Mouse (Mus musculus) layer of hippocampus, adult 11-12 months (tissue): ENCODE results near the gene Olfr825.
"Not testable (repeated sequence)": the region's sequence is repeated elsewhere in the genome, so short reads cannot be mapped to it uniquely, and the experiment has no call there.

Experiments
- DNase-seq: peaks from one replicate; pipeline ENCODE4 v3.0.0; 2022; ENCODE audit warnings: low spot score

Olfr825 gene

DNA sequence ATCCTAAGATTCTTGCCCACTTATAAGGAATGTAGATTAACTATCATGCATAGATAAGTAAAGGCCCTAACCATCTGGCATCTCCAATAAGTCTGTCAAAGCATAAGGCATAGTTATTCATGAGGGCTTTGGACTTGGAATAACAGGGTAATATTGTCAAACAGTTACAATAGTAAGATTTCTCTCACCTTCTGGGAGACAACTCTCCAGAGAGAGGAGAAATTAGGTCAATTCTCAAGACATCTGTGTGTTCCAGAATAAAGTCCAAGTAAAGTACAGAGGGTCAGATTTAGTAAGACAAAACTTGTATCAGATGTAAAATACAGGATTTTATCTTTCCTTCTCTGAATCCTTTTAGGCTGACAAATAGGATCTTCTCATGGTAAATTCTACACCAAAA lies at the start of gene Olfr825:
TSS of gene Olfr825 (minus strand) at position 101 of the 400 bp plus-strand sequence.
- DNase-seq: no peak

DNA sequence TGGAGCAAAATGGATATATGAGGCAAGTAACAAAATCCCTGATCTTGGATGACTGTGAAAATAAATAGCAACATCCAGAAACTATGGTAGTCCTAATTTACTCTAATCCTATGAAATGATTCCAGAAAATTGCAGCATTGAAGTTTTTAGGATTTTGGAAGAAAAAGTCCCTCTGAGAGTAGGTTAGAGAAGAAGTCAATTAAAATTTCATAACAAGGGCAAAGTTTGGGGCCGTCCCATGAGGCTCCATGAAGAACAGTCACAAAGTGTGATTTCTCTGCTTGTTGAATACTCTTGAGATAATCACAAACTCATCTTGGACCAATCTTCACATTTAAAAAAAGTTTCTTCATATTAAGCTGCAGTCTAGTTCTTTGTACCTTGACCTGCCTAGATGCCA lies 47.7 kb upstream of the Olfr825 start, which contains the start of gene Olfr827:
TSS of gene Olfr827 (minus strand) at position 101 of the 400 bp plus-strand sequence.
- DNase-seq: no peak

DNA sequence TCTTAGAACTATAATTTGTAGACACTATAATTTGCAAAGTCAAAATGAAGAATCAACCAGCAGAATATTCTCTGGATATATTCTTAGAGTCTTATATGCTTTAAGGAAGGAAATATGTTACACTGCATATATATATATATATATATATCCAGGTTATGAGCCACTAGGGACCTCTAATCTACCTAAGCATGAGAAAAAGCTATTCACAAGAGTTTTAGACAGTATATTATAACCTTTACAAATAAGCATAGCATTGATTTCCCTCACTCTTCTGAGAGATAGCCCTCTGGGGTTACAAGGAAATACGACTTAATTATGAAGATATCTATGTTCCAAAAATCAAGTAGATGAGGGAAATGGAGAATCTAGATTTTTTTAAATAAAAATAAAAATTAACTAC lies 17.5 kb upstream of the Olfr825 start, which contains the start of gene Olfr826:
TSS of gene Olfr826 (minus strand) at position 101 of the 400 bp plus-strand sequence.
- no peak for DNase-seq

DNA sequence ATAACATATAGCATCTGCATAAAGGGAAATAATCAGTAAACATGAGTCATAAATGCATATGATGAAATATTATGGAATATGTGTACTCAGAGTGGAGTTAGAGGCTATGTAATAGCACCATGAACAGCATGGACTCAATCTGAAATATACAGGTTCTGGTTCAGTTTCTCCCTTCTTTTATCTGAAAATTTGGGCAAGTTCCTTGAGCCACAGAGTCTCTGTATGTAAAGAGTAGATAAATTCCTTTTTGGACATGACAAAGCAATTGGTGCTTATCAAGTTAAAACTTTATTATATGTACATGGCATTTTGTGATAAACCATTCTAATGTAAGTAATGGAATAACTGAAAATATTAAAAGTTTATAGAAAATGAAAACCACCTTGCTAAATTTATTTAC lies 1.4 kb downstream of the Olfr825 start:
- no peak for DNase-seq

DNA sequence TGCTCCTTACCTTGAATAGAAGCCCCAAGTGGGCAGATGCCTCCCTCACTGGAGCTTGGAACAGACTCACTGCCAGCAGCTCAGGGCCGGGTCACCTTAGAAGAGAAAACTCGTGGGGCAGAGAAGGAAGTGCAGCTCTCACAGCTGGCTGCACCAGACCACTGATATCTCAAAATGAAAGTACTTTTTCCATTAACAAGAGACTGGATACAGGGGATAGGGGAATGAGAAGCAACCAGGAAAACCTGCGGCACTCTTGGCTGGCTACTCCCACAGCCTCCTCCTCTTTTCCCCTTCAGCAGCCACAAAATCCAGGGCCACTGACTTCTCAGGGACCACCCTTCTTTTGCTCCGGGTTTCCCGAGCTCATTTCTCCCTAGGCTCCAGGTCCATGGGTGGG lies 22.4 kb downstream of the Olfr825 start:
- DNase-seq: no peak

DNA sequence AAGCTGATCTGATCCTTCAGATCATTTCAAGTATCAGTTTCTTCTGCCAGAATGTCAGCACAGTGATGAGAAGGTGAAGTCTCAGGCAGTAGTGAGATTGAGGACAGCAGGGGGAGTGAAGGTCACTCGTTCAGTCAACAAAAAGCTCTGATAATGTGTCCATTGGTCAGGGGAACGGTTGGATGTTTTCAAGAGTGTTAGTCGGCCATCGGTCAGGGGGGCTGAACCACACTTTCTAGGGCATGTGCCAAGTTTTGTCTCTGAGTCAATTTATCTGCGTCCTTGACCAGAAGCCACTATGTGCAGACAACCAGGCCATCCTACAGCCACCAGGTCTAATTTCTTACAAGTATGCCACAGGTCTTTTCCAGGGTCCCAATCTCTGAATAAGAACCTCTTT lies 24.1 kb downstream of the Olfr825 start:
- not testable (repeated sequence) for DNase-seq

DNA sequence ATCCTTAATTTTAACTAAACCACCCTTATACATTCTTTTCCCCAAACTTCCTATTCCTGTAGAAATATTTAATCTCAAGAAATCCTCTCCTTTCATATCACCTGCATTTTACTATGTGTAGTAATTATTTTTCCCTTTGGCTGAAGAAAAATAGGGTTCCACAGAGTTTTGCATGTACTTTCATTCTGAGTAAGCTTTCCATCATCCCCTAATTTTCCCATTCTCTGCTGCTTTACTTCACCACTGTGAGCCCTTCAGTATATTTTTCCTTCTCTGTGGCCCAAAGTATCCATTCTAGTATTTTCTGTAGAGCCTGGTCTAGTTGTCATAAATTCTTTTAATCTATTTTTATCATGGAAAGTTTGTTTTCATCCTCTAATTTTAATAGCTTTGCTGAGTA lies 31.8 kb downstream of the Olfr825 start:
- DNase-seq: no peak

DNA sequence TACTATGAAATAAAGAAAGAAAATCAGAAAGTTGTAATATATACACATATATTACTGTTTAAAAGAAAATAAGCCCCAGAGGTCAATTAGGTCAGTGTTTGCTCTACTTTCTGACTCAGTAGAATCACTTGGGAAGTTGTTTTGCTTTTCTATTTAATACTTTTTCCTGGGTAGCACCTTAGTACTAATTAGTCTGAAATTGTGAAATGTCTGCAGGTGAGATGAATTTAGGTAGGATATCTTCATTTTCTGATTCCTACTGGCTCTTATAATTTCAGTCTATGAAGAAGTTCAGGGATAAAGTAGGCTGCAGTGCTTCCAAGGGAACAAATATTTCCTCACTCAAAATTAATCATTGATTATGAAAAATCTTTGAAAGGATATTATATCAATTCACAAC lies 36.7 kb downstream of the Olfr825 start, which contains the start of gene Olfr824:
TSS of gene Olfr824 (minus strand) at position 101 of the 400 bp plus-strand sequence.
- DNase-seq: not testable (repeated sequence)

DNA sequence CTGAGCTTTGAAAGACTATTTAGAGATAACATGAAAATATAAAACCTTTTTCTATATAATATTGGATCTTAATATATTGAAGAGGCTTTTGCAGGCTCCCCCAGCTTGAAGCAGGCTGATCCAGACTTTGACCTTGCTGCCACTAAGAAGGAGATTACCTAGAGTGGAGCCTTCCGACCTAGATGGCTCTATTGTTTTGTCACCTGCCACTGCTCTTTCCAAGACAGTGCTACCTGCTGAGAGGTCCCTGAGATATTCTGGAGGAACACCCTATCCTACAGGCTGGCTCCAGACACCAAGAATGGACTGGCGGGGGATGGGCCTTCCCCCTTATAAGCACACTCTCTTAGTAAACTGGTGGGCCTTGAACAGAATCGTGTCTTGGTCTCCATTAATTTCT lies 50.5 kb downstream of the Olfr825 start:
- DNase-seq: not testable (repeated sequence)

DNA sequence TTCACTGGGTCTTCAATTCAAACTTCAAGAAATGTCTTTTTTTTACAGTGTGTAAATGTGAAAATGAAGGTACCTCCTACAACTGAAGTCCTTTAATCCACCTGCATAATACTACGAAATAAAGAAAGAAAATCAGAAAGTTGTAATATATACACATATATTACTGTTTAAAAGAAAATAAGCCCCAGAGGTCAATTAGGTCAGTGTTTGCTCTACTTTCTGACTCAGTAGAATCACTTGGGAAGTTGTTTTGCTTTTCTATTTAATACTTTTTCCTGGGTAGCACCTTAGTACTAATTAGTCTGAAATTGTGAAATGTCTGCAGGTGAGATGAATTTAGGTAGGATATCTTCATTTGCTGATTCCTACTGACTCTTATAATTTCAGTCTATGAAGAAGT lies 51.3 kb downstream of the Olfr825 start, which contains the start of gene Olfr823:
TSS of gene Olfr823 (minus strand) at position 101 of the 400 bp plus-strand sequence.
- DNase-seq: not testable (repeated sequence)
